Mouse (Mus musculus): ENCODE data around the gene Selenos.
A peak's percentile ranks its signal among the peaks of the same experiment; 100 is the strongest.
"Not testable (repeated sequence)": the region's sequence is repeated elsewhere in the genome, so short reads cannot be mapped to it uniquely, and the experiment has no call there.

Selenos gene

GRCm38 (mm10) chr7:66079364-66080230 is at the start of gene Selenos:
Gene Selenos, plus strand, starts transcription at chr7:66079649.
- peak; percentile 96 to 97 for DNase-seq

- no peak for DNase-seq
Observed at GRCm38 (mm10) chr7:66036809-66037208, 42.6 kb upstream of the Selenos start.

GRCm38 (mm10) chr7:66038261-66038660 is 41.2 kb upstream of the Selenos start:
- DNase-seq, result no peak

- no peak for DNase-seq
Observed at GRCm38 (mm10) chr7:66038730-66039129, 40.7 kb upstream of the Selenos start.

- DNase-seq, result no peak
Observed at GRCm38 (mm10) chr7:66040026-66040814, 39.2 kb upstream of the Selenos start.

- DNase-seq, result no peak
Observed at GRCm38 (mm10) chr7:66043552-66044459, 35.6 kb upstream of the Selenos start, which contains the start of gene Gm45213. Gene Gm45213, plus strand, starts transcription at chr7:66043602.

GRCm38 (mm10) chr7:66044617-66045016 is 34.8 kb upstream of the Selenos start:
- DNase-seq, result no peak

GRCm38 (mm10) chr7:66046921-66047918 is 32.2 kb upstream of the Selenos start:
- DNase-seq, result no peak

GRCm38 (mm10) chr7:66047975-66048374 is 31.5 kb upstream of the Selenos start:
- no peak for DNase-seq

- DNase-seq, result no peak
Observed at GRCm38 (mm10) chr7:66048446-66049230, 30.8 kb upstream of the Selenos start.

GRCm38 (mm10) chr7:66053946-66054483 is 25.4 kb upstream of the Selenos start:
- no peak for DNase-seq

GRCm38 (mm10) chr7:66055356-66055755 is 24.1 kb upstream of the Selenos start:
- not testable (repeated sequence) for DNase-seq

GRCm38 (mm10) chr7:66058703-66059102 is 20.7 kb upstream of the Selenos start, which contains the start of gene Snrpa1:
Gene Snrpa1, plus strand, starts transcription at chr7:66059003.
- no peak for DNase-seq

GRCm38 (mm10) chr7:66060066-66060956 is 19.1 kb upstream of the Selenos start:
- DNase-seq, result peak; percentile 82 to 88

GRCm38 (mm10) chr7:66061057-66061456 is 18.4 kb upstream of the Selenos start:
- no peak for DNase-seq

GRCm38 (mm10) chr7:66076411-66076810 is 3.0 kb upstream of the Selenos start:
- no peak for DNase-seq

- DNase-seq, result no peak
Observed at GRCm38 (mm10) chr7:66080231-66080613, 773 bp downstream of the Selenos start.

GRCm38 (mm10) chr7:66083757-66084156 is 4.3 kb downstream of the Selenos start:
- DNase-seq, result no peak

GRCm38 (mm10) chr7:66084546-66084945 is 5.1 kb downstream of the Selenos start:
- no peak for DNase-seq
